Mouse (Mus musculus) testis, adult 2 months (tissue): ENCODE data around the gene Eif2s3x.
A peak's percentile ranks its signal among the peaks of the same experiment; 100 is the strongest.

ENCODE experiments used
- CTCF ChIP-seq: fragments of 200-500 bp; IDR thresholded peaks from 2 replicates; pipeline ENCODE4 v1.5.1; 2012; ENCODE audit warnings: low read depth, mild to moderate bottlenecking, inconsistent platforms, low read length, moderate library complexity; ENCODE audit not compliant: control insufficient read depth, insufficient read depth, insufficient replicate concordance
- POLR2A ChIP-seq: fragments of 200-500 bp; IDR thresholded peaks from 2 replicates; pipeline ENCODE4 v1.6.1; 2012; ENCODE audit warnings: low read depth, mild to moderate bottlenecking, inconsistent platforms, low read length, moderate library complexity; ENCODE audit not compliant: control insufficient read depth

- TF ChIP-seq POLR2A (peak; percentile 43; the same call in 1 of the 2 replicates), CTCF (peak; percentile 56; the same call in 1 of the 2 replicates)
Observed at GRCm38 (mm10) chrX:94212597-94213321, at the start of gene Eif2s3x.
